Mouse (Mus musculus) activated CD4-positive, CD25-positive, alpha-beta regulatory T cell, adult 9 weeks (primary cell): Measurements from ENCODE around the gene Mtmr4. TPM values are rescaled to one million over a fixed set of nuclear protein-coding genes. Genes with fewer than 3 reads are reported as not detected.

Experiments used
- polyA plus RNA-seq: library from polyadenylated mRNA; unstranded; fragments of 100-300 nt; shearing (Covaris generic); gene quantifications from one replicate; pipeline ENCODE4 v1.2.1, GENCODE M21; 2017

Mtmr4 gene
- 39.1 TPM for polyA plus RNA-seq

DNA sequence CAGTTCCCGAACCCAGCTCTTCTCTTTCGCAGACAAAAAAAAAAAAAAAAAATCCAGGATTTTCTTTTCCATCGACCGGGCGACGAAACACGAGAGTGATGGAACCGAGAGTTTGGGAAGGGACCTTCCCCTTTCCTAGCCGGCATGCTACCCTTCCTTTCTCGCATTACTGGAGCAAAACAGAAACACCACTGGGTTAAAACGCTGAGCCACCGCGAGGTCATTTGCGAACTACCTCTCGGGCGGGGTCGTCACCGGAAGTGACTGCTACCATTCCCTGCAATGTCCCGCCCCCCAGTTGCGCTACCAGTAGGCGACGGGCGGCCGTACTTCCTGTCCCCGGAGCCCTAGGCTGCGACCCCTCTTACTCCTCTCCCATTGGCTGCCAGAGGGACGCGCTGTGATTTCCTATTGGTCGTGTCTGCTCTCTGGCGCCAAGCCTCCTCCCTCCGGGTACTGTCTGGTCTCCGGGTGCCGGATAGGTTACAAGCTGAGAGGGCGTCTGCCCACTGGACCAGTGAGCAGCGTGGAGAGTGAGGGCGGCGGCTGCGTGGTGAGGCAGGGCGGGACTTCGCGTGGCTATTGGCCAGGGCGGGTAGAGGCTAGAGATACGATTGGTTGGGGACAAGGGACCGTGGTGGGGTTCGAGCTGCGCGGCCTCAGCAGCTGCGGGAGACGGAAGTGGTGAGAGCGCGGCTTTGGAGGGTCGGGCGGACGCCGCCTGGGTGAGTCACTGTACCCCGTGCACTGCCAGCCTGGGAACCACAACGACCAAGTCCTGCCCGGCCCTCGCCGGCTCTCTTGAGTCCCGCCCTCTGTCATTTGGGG lies at the start of gene Mtmr4:
Mtmr4 (plus strand) TSS at position 637 of the 828 bp plus-strand sequence.

DNA sequence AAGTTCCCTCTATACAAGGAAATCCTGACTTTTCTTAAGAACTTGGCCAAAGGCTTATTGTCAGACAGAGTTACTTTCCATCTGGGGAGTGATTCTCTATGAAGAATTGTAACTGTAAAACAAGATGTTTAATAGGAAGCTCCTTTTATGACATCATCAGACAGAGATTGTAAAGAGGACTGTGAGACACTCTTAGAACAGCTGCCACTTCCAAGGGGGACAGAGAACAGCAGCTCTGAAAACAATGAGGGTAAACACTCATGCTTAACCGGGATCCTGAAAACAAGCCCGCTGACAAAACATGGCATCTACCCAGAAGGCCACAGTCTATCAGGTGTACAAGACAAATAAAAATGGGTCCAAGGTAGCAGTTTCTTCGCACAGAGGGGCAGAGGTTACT lies 25.5 kb upstream of the Mtmr4 start, which contains the start of gene Gm11492:
Gm11492 (plus strand) TSS at position 153 of the 400 bp plus-strand sequence.

DNA sequence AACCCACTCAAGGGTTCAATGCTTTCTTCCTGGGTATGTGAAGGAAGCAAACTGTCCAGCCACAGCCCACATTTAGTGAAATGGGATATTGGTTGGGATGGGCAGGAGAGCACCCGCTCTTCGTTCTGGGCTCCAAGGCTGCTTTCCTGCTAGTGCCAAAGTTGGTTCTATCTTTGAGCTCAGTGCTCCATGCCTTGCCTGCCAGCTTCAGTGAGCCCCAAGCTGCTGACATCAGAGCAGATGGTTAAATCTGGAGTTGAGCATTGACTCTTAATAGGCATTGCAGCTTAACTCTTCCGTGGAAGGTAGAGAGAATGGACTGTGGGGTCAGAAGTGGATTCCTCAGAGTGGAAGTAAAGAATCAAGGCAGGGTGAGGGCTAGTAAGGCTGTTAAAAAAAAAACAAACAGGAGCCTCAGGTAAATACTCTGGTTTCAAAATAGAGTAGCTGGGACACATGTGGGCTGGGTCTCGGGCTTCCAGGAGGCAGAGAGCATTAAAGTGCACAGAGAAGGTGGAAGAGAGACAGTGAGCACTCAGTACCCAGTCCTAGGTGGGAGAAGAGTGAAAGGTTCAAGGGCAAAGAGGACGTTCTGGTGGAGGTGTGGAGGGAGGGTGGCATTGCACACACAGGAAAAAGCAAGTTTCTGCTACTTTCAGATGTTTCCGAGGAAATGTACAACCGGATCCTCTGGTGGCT lies 23.6 kb upstream of the Mtmr4 start, which contains the start of gene Sept4:
Sept4 (plus strand) TSS at position 649 of the 699 bp plus-strand sequence.

DNA sequence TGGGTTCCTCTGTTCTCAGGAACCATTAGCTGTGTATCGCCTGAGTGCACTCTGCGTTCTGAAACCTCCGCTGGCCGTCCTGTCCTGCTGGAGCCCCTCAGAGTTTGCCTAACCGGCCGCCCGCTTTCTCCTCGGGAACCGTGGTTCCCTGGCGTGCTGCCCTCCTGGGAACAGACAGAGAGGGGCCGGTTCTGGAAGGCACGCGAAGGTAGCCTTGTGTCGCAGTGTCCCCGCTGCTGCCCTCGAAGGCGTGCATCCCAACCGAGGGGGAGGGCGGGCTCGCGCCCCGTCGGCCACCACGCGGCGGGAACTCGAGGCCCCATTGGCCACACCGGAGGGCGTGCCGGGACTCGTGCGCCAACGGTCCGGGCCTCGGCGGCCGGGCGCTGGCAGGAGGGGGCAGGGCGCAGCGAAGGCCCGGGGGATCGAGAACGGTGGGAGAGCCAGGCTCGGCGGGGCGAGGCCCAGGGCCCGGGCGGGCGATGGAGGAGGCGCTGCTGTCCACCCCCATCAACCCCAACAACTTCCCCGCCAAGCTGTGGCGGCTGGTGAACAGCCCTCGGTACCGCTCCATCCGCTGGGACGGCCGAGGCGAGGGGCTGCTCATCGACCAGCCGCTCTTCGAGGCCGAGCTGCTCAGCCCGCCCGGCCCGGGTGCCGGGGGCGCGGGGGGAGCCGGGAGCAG lies 25.0 kb downstream of the Mtmr4 start, which contains the start of gene Hsf5:
Hsf5 (plus strand) TSS at position 375 of the 685 bp plus-strand sequence.

DNA sequence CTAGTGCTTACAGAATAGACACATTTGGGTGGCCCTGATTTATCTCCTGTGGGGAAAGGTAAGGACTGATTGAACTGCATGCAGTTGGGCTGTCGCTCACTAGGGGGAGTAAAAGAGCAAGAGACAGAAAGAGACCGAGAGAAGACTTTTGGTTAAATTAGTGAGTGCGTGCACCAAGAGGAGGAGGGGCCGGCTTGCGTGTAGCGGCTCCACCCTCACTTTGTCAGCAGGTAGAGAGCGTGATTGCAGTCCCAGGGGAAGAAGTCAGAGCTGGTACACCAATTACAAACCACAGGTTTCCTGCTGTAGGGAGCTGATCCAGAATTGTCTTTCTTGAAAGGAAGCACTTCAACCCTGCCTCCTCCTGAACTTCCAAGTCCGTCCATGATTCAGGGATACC lies 70.4 kb downstream of the Mtmr4 start, which contains the start of gene Rnf43:
Rnf43 (plus strand) TSS at position 316 of the 400 bp plus-strand sequence.

Other genes with a start within 250 kb of the Mtmr4 start
- gene Ppm1e, start 233.1 kb upstream of the Mtmr4 start, polyA plus RNA-seq: 0.11 TPM
- gene Rad51c, start 187.2 kb upstream of the Mtmr4 start, polyA plus RNA-seq: 2.2 TPM
- gene Tex14, start 187.1 kb upstream of the Mtmr4 start, polyA plus RNA-seq: 0.57 TPM
- gene Gm11492, start 25.5 kb upstream of the Mtmr4 start, polyA plus RNA-seq: not detected
- gene Sept4, start 23.3 kb upstream of the Mtmr4 start, polyA plus RNA-seq: 1.2 TPM
- gene Hsf5, start 25.0 kb downstream of the Mtmr4 start, polyA plus RNA-seq: not detected
- 44.6 TPM for gene Rnf43, start 70.6 kb downstream of the Mtmr4 start, polyA plus RNA-seq
- gene Supt4a, start 145.4 kb downstream of the Mtmr4 start, polyA plus RNA-seq: 518 TPM
- gene Tspoap1, start 168.4 kb downstream of the Mtmr4 start, polyA plus RNA-seq: 6.9 TPM
- not detected for gene Mpo, start 201.4 kb downstream of the Mtmr4 start, polyA plus RNA-seq
- not detected for gene Lpo, start 236.1 kb downstream of the Mtmr4 start, polyA plus RNA-seq